Mouse (Mus musculus) Muller cell, postnatal 12 days (primary cell): ENCODE data around the gene Glud1.
"Not testable (repeated sequence)": the region's sequence is repeated elsewhere in the genome, so short reads cannot be mapped to it uniquely, and the experiment has no call there.

Experiments used
- DNase-seq: peaks from one replicate; pipeline ENCODE4 v3.0.0-alpha.2; 2015; ENCODE audit errors: inconsistent ontology term

The Glud1 gene

GRCm38 (mm10) chr14:34352523-34352922, 42.0 kb downstream of the Glud1 start:
- no peak for DNase-seq

GRCm38 (mm10) chr14:34353326-34353725, 42.8 kb downstream of the Glud1 start:
- DNase-seq, result no peak

DNA sequence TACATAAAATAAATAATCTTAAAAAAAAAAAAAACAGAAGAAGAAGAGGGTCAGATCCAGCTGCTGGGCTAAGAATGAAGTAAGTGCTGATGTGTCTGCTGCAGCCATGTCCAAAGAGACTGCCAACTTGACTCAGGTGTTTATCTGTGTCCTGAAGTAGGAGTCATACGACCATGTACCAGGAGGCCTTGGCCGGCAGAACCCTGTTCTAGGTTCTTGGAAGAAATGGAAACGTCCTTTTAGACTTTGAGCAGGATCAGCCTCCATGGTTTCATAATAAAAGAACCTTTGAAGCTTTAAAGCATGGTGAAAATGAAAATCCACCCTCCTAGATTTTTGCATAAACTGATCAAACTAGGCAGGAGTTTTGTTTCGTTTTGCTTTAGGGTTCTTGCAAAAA, 43.9 kb downstream of the Glud1 start:
- DNase-seq, result no peak

- DNase-seq, result no peak
These were observed 44.8 kb downstream of the Glud1 start, which contains the start of gene Fam25c for GRCm38 (mm10) chr14:34355301-34355700. TSS of gene Fam25c (minus strand) at chr14:34355433.

DNA sequence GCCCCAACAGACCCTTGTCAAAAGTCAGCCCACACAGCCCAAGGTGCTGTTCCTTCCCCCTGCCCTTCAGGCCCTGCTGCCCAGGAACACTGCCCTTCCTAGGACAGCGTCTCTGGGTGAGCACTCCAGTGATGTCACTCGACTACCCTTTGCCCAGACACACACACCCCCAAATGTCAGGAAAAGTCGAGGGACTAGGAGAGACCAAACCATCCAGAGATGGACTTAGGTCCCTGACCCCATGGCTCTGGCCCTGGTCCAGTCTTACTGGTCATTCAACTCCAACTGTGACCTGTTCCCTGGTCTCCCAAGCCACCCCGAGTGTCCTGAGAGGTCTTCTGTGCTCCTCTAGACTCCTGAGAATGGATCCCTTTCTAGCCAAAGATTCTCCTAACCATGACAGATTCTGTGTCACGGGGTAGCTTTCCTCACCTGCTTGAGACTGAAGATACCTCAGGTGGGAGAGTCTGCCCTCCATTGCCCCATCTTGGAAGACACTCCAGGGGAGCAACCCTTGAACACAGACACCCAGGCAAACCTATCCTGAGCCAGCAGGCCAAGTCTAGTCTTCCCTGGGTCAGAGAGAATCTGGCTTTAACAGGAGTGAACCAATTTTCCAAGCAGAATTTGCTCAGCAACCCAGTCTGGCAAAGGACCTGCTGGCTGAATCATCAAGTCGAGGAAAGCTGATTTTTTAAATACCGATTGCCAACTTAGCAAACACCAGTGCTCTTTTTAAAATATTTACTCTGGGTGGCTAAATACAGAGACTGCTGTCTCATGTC, 47.3 kb downstream of the Glud1 start:
- DNase-seq, result peak; percentile 20

DNA sequence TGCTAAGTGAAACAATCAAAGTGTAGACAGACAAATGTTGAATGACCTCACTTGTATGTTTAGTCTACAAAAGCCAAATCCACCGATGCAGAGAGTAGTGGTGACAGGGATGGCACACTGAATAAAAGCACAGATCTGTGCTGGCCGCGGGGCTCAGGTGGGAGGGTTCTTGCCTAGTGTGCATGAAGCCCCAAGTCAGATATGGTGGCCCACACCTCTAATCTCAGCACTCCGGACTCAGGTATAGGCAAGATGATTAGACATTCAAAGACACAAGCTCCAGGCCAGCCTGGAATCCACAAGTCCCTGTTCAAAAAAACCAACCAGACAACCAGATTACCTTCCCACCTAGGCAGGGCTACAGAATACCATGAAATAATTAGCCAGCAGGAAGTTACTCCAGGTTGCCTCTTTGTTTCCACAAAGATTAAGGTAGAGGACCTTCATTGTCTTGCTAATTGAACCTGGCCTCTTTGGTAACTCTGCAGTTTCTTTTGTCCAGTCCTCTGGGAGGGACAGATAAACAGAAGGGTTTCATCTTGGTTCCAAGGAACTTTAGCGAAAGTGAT, 49.2 kb downstream of the Glud1 start:
- no peak for DNase-seq

- no peak for DNase-seq
These were observed 49.7 kb downstream of the Glud1 start for GRCm38 (mm10) chr14:34360251-34360650.

- DNase-seq, result no peak
These were observed 51.6 kb downstream of the Glud1 start for GRCm38 (mm10) chr14:34362135-34362534.

DNA sequence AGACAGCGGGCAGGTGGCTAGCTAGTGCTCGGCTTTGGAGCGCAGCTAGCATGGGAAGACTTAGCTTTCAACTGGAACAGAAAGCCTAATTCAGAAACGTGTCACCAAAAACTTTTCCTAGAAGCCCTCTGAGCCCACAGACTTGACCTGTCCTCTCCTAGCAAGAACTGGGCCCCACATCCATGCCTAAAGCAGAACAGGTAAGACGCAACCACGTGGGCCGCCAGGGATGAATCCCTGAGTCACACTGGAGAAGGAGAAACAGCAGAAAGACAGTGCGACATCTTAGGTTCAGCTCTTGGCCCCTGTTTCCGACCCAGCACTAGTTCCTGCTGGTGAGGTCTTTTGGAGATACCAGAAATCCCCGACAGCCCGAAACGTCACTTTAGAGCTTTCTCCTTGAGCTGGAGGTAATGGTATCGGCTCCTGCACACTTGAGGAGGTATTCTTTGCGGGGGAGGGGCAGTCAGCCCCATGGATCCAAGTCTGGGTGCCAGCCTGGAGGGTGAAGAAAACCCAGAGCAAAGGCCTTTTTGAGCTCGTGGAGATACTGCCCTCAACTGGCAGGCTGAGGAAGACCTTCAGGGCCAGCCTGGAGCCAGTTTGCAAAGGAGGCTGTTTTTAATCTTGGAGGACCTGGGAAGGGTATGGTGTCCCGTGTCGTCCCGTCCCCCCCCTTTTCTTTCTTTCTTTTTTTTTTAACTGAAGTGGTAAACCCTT, 52.4 kb downstream of the Glud1 start:
- peak; percentile 20 for DNase-seq

- DNase-seq, result peak; percentile 94
These were observed 53.1 kb downstream of the Glud1 start for GRCm38 (mm10) chr14:34363490-34364253.

DNA sequence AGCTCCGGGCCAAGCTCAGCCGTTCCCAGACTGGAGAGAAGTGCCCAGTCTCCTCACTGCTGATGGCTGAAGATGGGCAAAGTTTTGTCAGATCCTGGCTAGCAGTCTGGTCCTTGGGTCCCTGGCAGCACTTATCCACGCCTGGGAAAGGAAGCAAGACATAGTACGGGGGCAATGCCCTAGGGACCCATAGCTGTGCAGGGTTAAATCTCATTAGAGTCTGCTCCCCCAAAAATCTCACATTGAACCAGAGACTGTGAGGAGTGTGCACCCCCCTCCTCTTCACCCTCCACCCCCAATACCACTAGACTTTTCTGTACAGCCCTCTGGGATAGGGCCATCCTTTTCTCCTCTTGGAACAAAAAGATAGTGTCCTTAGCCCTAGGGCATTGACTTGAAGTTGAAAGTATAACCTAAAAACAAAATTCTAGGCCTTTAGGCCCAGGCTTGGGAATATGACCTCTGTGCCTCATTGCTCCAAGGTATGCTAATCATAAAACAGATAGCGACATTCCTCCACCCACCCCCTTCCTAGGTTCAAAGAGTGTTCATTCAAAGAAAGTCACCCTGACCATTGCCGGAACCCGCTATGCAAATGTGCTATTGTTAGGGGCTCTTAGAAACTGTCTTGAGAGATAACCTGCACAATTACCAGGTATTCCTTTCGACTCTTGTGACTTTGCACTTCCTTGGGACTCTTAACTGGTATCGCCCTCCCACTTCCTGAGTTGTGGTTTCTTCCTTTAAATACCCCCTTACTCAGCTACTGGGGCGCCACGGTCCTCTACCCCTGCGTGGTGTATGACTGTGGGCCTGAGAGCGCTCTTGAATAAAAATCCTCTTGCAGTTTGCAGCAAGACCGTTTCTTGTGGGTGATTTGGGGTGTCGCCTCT, 54.0 kb downstream of the Glud1 start:
- DNase-seq, result not testable (repeated sequence)

DNA sequence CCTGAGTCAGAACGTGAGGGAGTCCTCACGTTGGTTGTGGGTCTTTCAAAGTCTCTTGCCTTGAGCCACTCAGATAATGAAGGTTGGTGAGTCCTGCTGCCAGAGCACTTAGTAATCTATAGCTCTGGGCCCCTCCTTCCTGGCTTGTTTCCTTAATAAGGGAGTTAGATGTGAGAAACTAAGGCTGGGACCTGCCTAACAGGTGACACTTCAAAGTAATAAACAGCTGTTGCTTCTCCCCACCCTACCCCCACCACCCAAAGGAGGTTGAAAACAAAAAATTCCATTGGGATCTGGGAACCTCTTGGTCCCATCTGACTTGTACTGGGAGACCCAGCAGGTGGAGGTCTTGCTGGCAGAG, 54.6 kb downstream of the Glud1 start:
- no peak for DNase-seq

DNA sequence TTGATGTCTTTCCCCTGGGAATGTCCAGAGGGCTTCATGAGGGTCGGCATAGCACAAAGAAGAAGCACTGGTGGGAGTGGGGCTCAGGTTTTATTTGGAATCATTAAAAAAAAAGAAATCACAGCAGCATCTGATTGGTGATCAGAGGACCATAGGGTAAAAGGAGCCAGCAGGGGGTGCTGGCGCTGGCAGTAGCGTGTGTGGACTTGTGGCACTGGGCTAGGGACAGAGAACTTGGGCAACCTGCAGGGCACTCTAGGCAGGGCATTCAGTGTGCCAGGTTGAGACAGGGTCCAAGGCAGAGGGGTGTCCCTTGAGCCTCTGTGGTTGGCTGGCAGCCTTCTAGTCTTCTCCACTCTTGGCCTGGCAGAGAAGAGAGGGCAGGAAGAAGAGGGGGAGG, 59.7 kb downstream of the Glud1 start:
- no peak for DNase-seq

DNA sequence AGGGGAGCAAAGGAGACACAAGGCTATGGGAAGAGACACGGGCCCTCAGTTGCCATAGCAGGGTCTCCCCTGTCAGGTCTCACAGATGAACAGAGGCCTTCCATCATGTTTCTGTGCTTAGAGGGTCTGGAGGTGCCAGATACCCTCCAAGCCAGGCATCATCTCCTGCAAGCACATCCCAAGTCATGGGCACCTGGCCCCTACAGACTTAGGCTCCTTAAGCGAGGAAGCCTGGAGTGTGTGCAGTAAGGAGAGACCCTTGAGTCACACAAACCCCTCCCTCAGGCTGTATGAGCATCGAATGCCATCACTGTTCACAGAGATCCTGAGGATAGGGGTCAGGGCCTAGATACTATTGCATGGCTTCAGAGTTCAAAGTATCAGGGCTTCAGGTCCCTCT, 60.4 kb downstream of the Glud1 start:
- DNase-seq, result no peak

GRCm38 (mm10) chr14:34371763-34372162, 61.2 kb downstream of the Glud1 start:
- DNase-seq, result no peak

DNA sequence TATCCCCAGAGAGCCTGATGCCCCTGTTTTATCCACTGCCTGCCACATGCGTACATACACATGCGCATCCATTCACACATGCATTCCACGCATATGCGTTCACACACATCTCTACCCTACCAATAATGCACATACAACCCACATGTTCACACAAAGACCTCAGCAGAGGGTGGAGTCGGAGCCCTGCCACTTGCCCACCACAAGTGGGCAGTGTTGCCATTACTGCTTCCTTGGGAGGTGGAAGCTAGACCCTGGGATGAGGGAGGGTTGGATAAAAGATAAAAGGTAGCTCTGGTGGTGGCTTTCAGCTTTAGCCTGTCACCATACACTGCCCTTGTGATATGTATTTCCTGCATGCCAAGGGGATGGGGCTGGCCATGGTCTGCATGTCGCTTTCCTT, 62.1 kb downstream of the Glud1 start:
- no peak for DNase-seq

GRCm38 (mm10) chr14:34373581-34373980, 63.1 kb downstream of the Glud1 start:
- no peak for DNase-seq

DNA sequence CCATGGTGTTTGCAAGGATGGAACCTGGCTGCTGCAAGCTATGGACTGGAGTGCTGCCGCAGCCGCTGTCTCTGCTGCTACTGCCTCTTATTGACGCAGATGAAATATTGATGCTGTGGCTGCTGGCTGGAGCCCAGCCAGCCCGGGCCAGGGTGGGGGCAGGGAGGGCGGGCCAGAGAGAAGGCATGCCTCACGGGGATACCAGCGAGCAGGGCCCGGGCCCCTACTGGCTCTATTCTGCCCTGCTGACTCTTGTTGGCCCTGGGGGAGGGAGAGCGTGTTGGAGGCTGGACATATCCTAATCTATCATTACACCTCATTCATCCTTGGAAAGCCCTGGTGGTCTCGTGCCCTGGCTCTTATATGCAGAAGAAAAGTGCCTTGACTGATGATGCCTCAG, 64.0 kb downstream of the Glud1 start, which contains the start of gene Sncg:
Gene Sncg (minus strand): TSS at position 213 of the 400 bp plus-strand sequence.
- DNase-seq, result no peak

DNA sequence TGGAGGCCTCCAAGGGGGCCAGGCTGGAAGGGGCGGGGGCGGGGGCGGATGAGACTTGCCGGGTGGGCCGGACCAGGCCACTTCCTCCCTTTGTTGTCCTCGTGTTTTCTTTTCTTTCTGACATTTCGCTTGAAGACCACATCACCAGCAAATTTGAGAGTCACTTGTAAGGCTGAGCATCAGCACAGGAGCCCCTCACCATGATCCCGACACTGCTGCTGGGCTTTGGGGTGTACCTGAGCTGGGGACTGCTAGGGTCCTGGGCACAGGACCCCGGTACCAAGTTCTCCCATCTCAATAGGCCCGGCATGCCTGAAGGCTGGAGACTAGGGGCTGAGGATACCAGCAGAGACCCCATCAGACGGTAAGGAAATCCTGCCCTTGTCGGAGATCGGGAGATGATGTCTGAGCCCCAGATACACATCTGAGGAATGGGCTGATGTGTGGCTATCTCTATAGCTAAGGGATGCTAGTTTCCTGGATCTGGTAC, 64.9 kb downstream of the Glud1 start, which contains the start of gene Mmrn2:
Gene Mmrn2 (plus strand): TSS at position 51 of the 490 bp plus-strand sequence.
- DNase-seq, result no peak

GRCm38 (mm10) chr14:34375941-34376340, 65.4 kb downstream of the Glud1 start:
- DNase-seq, result no peak

GRCm38 (mm10) chr14:34377121-34377520, 66.6 kb downstream of the Glud1 start:
- DNase-seq, result no peak
